Mouse (Mus musculus) CH12.LX (cell line): ENCODE measurements around the gene Usp26.

Source experiments
- CHD1 ChIP-seq: IDR thresholded peaks from 2 replicates; pipeline ENCODE4 v1.6.1; 2012; ENCODE audit warnings: low read depth, low read length, improper control_type of control experiment, inconsistent platforms
- CHD2 ChIP-seq: IDR thresholded peaks from 2 replicates; pipeline ENCODE4 v1.6.1; 2011; ENCODE audit warnings: low read length, improper control_type of control experiment
- CTCF ChIP-seq, 2 experiments: IDR thresholded peaks in 1 of 2; conservative IDR thresholded peaks in 1 of 2; 2 replicates each; pipeline ENCODE4 v1.5.1; 2011 to 2012; ENCODE audit warnings: low read depth in 2 of 2, low read length in 2 of 2, improper control_type of control experiment in 1 of 2, inconsistent platforms in 1 of 2, mild to moderate bottlenecking in 1 of 2, moderate library complexity in 1 of 2
- ETS1 ChIP-seq: conservative IDR thresholded peaks from 2 replicates; pipeline ENCODE4 v1.6.1; 2012; ENCODE audit warnings: low read depth, mild to moderate bottlenecking, inconsistent platforms, low read length, improper control_type of control experiment, moderate library complexity
- GABPA ChIP-seq: IDR thresholded peaks from 2 replicates; pipeline ENCODE4 v1.6.1; 2012; ENCODE audit warnings: low read depth, low read length, improper control_type of control experiment, inconsistent platforms; ENCODE audit not compliant: insufficient replicate concordance
- MAFK ChIP-seq: IDR thresholded peaks from 2 replicates; pipeline ENCODE4 v1.6.1; 2011; ENCODE audit warnings: low read length, improper control_type of control experiment; ENCODE audit not compliant: insufficient replicate concordance
- MAX ChIP-seq: IDR thresholded peaks from 2 replicates; pipeline ENCODE4 v1.6.1; 2011; ENCODE audit warnings: low read length, improper control_type of control experiment
- POLR2A ChIP-seq: IDR thresholded peaks from 2 replicates; pipeline ENCODE4 v1.6.1; 2011; ENCODE audit warnings: low read depth, mild to moderate bottlenecking, improper control_type of control experiment, low read length
- RCOR1 ChIP-seq: conservative IDR thresholded peaks from 2 replicates; pipeline ENCODE4 v1.6.1; 2012; ENCODE audit warnings: low read depth, mild to moderate bottlenecking, inconsistent platforms, low read length, improper control_type of control experiment
- USF1 ChIP-seq: IDR thresholded peaks from 2 replicates; pipeline ENCODE4 v1.6.1; 2014; ENCODE audit warnings: low read depth, mild to moderate bottlenecking, inconsistent platforms, low read length, improper control_type of control experiment
- USF2 ChIP-seq: conservative IDR thresholded peaks from 2 replicates; pipeline ENCODE4 v1.6.1; 2011; ENCODE audit warnings: low read depth, low read length, improper control_type of control experiment
- ZNF384 ChIP-seq: IDR thresholded peaks from 2 replicates; pipeline ENCODE4 v1.6.1; 2012; ENCODE audit warnings: low read depth, low read length, improper control_type of control experiment, inconsistent platforms

GRCm38 (mm10) chrX:51767457-51767856 lies 33.6 kb downstream of the Usp26 start:
- TF ChIP-seq CTCF (conservative IDR thresholded peaks at IDR 0.05 in 1 of 2, IDR thresholded peaks at IDR 0.05 in 1 of 2; ENCODE audit: low read depth in 2 of 2, low read length in 2 of 2) = peak in 1 of 2 experiments; percentile 55; a peak in 2 of 4 replicates
- no peak for TF ChIP-seq RCOR1
- no peak for TF ChIP-seq MAX
- no peak for TF ChIP-seq CHD2
- TF ChIP-seq USF2 = no peak
- no peak for TF ChIP-seq MAFK
- no peak for TF ChIP-seq CHD1
- no peak for TF ChIP-seq USF1
- TF ChIP-seq POLR2A = no peak
- no peak for TF ChIP-seq GABPA
- TF ChIP-seq ETS1 = no peak
- no peak for TF ChIP-seq ZNF384
